Mouse (Mus musculus) kidney, embryonic 16.5 days (tissue): ENCODE measurements around the gene Sh2d6. TPM values are rescaled to one million over a fixed set of nuclear protein-coding genes. Genes with fewer than 3 reads are reported as not detected.
"Not testable (repeated sequence)": the region's sequence is repeated elsewhere in the genome, so short reads cannot be mapped to it uniquely, and the experiment has no call there.

Experiments used
- ATAC-seq: fragments of 200-750 bp; cut with Nextera tagmentation; 2 replicates; pipeline ENCODE4 v1.8.0; 2017; ENCODE audit warnings: moderate TSS enrichment; ENCODE audit not compliant: low FRiP score, low TSS enrichment
- H3K27ac ChIP-seq: fragments of 300-500 bp; sonication (generic); 2 replicates; pipeline ENCODE4 v1.5.1; 2014; ENCODE audit warnings: low read length
- H3K27me3 ChIP-seq: fragments of 300-500 bp; sonication (generic); 2 replicates; pipeline ENCODE4 v1.6.1; 2014; ENCODE audit warnings: low read length, control low read depth, mixed read lengths; ENCODE audit not compliant: insufficient read depth
- H3K36me3 ChIP-seq: fragments of 300-500 bp; sonication (generic); 2 replicates; pipeline ENCODE4 v1.6.1; 2014; ENCODE audit warnings: low read length, control low read depth, mixed read lengths; ENCODE audit not compliant: insufficient read depth
- H3K4me1 ChIP-seq: fragments of 300-500 bp; sonication (generic); 2 replicates; pipeline ENCODE4 v1.6.1; 2014; ENCODE audit warnings: low read length, control low read depth, mixed read lengths; ENCODE audit not compliant: insufficient read depth
- H3K4me2 ChIP-seq: fragments of 300-500 bp; sonication (generic); replicated peaks from 2 replicates; pipeline ENCODE4 v1.6.1; 2014; ENCODE audit warnings: low read depth, low read length
- H3K4me3 ChIP-seq: fragments of 300-500 bp; sonication (generic); 2 replicates; pipeline ENCODE4 v1.5.1; 2014; ENCODE audit warnings: mild to moderate bottlenecking, low read length
- H3K9ac ChIP-seq: fragments of 300-500 bp; sonication (generic); replicated peaks from 2 replicates; pipeline ENCODE4 v1.6.1; 2014; ENCODE audit warnings: low read length
- H3K9me3 ChIP-seq: fragments of 300-500 bp; sonication (generic); 2 replicates; pipeline ENCODE4 v1.6.1; 2016; ENCODE audit warnings: low read length, control low read depth
- WGBS: fragments of 180-500 bp; shearing (Covaris S2); extraction: QIAGEN DNeasy Blood & Tissue Kit; methylation state at CpG from one replicate; pipeline ENCODE4 v1.1.7; 2014; 5-methylcytosine and 5-hydroxymethylcytosine counted together
- polyA plus RNA-seq: library from polyadenylated mRNA; unstranded; fragments of >200 nt; fragmentation: Nextera tagmentation; extraction: Ambion mirVana; gene quantifications from 2 replicates; pipeline ENCODE4 v1.2.1, GENCODE M21; 2015

The Sh2d6 gene
- polyA plus RNA-seq, 1 experiment from 2014 or later = 0.17 TPM

GRCm38 (mm10) chr6:72488850-72489249 lies 32.7 kb downstream of the Sh2d6 start:
- peaks cover 10% of the 10 kb centered on the region for H3K4me1 ChIP-seq
- WGBS = 35% methylated on average over 3 of the region's 3 CpGs

DNA sequence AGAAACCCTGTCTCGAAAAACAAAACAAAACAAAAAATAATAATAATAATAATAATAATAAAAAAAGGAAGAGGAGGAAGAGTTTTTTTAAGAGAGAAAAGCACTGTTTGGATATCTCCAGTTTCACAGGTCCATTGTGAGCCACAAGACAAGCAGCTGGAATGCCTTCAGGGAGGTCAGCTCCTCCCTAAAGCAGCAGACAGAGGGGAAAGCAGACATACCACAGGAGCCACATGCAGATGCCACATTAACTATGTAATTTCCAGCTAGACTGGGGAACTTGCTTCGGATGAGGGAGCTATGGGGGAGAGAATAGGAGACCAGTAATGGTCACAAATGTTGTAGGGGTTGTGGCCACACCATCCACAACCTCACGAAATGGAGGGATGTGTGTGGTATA lies 34.2 kb downstream of the Sh2d6 start:
- H3K9ac ChIP-seq = no peak overlapping the region
- no peaks in the 10 kb centered on the region for H3K27me3 ChIP-seq
- H3K4me3 ChIP-seq = no peak overlapping the region
- H3K36me3 ChIP-seq = no peaks in the 10 kb centered on the region
- H3K4me1 ChIP-seq = peaks cover 10% of the 10 kb centered on the region
- H3K27ac ChIP-seq = no peak overlapping the region
- H3K4me2 ChIP-seq = no peak overlapping the region
- no peaks in the 10 kb centered on the region for H3K9me3 ChIP-seq
- WGBS = 59% methylated on average over 3 of the region's 3 CpGs
- no peak for ATAC-seq

More at GRCm38 (mm10) chr6:72488850-72489249, 32.7 kb downstream of the Sh2d6 start:
- H3K36me3 ChIP-seq = no peaks in the 10 kb centered on the region
- H3K4me3 ChIP-seq = no peak overlapping the region
- H3K9me3 ChIP-seq = no peaks in the 10 kb centered on the region
- no peak overlapping the region for H3K9ac ChIP-seq
- no peak for ATAC-seq
- H3K27ac ChIP-seq = no peak overlapping the region
- no peaks in the 10 kb centered on the region for H3K27me3 ChIP-seq
- H3K4me2 ChIP-seq = no peak overlapping the region

DNA sequence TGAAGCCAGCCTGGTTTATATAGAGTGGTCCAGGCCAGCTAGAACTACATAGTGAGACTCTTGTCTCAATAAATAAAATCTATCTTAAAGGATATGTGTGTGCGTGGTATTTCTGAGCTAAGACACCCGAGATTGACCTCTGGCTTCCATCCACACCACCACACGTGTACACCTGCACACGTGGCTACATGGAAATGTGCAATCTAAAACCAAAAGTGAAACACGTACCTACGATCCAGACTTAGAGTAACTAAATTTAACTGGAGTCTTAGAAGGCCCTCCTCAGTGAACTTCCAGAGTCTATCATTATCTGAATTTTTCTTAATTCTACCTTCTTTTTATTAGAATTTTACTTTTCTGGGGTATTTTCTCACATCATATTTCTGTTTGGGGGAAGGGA lies 35.2 kb downstream of the Sh2d6 start:
- Histone ChIP-seq H3K9ac (no peak overlapping the region), H3K9me3 (no peaks in the 10 kb centered on the region), H3K4me1 (peaks cover 10% of the 10 kb centered on the region), H3K27me3 (no peaks in the 10 kb centered on the region), H3K27ac (no peak overlapping the region), H3K4me3 (no peak overlapping the region), H3K4me2 (no peak overlapping the region), H3K36me3 (no peaks in the 10 kb centered on the region)
- no peak for ATAC-seq
- WGBS = 91% methylated on average over 6 of the region's 6 CpGs

- Histone ChIP-seq H3K9me3 (0 out of 2 replicates have a peak, but pooled peaks cover 4% of the 10 kb centered on the region), H3K4me2 (no peak overlapping the region), H3K27me3 (no peaks in the 10 kb centered on the region), H3K9ac (no peak overlapping the region), H3K27ac (no peak overlapping the region), H3K4me3 (no peak overlapping the region), H3K4me1 (peaks cover 10% of the 10 kb centered on the region), H3K36me3 (no peaks in the 10 kb centered on the region)
- WGBS = 64% methylated on average over 4 of the region's 4 CpGs
- no peak for ATAC-seq
Observed at GRCm38 (mm10) chr6:72484887-72485286, 36.6 kb downstream of the Sh2d6 start.

DNA sequence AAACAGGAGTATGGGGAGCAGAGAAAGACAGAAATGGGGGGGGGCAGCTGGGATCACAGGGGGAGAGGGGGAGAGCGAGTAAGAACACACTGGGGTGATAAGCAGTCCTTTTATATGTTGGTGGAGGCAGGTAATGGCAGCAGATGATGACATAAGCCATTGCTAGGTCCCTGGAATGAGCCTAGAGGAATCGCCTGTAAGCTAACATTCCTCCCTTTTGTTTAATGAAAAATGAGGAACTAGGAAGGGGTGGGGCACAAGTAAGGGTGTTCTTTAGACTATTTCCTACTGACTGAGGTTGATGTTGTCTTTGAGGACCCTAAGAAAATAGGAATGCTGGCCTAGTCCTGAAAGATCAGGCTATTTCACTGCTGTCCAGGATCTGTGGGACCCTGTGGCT lies 39.4 kb downstream of the Sh2d6 start:
- Histone ChIP-seq H3K27me3 (no peaks in the 10 kb centered on the region), H3K27ac (no peak overlapping the region), H3K9me3 (0 out of 2 replicates have a peak, but pooled peaks cover 4% of the 10 kb centered on the region), H3K4me2 (no peak overlapping the region), H3K4me3 (no peak overlapping the region), H3K36me3 (no peaks in the 10 kb centered on the region), H3K4me1 (no peaks in the 10 kb centered on the region), H3K9ac (no peak overlapping the region)
- WGBS = 63% methylated on average over 2 of the region's 2 CpGs
- no peak for ATAC-seq

- H3K9ac ChIP-seq = no peak overlapping the region
- 0 out of 2 replicates have a peak, but pooled peaks cover 4% of the 10 kb centered on the region for H3K9me3 ChIP-seq
- no peaks in the 10 kb centered on the region for H3K27me3 ChIP-seq
- no peaks in the 10 kb centered on the region for H3K36me3 ChIP-seq
- H3K4me2 ChIP-seq = no peak overlapping the region
- H3K4me1 ChIP-seq = 0 out of 2 replicates have a peak, but pooled peaks cover 2% of the 10 kb centered on the region
- 94% methylated on average over 2 of the region's 2 CpGs for WGBS
- ATAC-seq = no peak
- H3K4me3 ChIP-seq = no peak overlapping the region
- H3K27ac ChIP-seq = no peak overlapping the region
Observed at GRCm38 (mm10) chr6:72480422-72480702, 41.1 kb downstream of the Sh2d6 start.

- no peak overlapping the region for H3K27ac ChIP-seq
- H3K4me1 ChIP-seq = 0 out of 2 replicates have a peak, but pooled peaks cover 5% of the 10 kb centered on the region
- H3K4me3 ChIP-seq = no peak overlapping the region
- no peak overlapping the region for H3K4me2 ChIP-seq
- H3K36me3 ChIP-seq = no peaks in the 10 kb centered on the region
- H3K9me3 ChIP-seq = 0 out of 2 replicates have a peak, but pooled peaks cover 4% of the 10 kb centered on the region
- H3K9ac ChIP-seq = no peak overlapping the region
- WGBS = 89% methylated on average over 12 of the region's 12 CpGs
- no peaks in the 10 kb centered on the region for H3K27me3 ChIP-seq
- ATAC-seq = no peak
Observed at GRCm38 (mm10) chr6:72479645-72480421, 41.7 kb downstream of the Sh2d6 start.

DNA sequence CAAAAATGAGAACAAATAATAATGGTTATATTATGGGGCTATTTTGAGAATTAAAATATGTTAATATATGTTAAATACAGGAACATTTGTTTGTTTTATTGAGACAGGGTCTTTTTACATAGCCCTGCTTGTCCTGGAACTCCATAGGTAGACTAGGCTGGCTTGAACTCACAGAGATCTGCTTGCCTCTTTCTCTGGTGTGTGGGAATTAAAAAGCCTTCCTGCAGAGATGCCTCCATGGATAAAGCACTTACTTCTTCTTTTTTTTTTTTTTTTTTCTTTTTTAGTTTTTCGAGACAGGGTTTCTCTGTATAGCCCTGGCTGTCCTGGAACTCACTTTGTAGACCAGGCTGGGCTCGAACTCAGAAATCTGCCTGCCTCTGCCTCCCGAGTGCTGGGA lies 42.8 kb downstream of the Sh2d6 start:
- not testable (repeated sequence) for H3K9me3 ChIP-seq, H3K4me1 ChIP-seq, H3K27ac ChIP-seq, H3K4me2 ChIP-seq, H3K36me3 ChIP-seq, ATAC-seq, H3K9ac ChIP-seq, H3K4me3 ChIP-seq, H3K27me3 ChIP-seq
- 100% methylated on average over 1 of the region's 3 CpGs for WGBS

DNA sequence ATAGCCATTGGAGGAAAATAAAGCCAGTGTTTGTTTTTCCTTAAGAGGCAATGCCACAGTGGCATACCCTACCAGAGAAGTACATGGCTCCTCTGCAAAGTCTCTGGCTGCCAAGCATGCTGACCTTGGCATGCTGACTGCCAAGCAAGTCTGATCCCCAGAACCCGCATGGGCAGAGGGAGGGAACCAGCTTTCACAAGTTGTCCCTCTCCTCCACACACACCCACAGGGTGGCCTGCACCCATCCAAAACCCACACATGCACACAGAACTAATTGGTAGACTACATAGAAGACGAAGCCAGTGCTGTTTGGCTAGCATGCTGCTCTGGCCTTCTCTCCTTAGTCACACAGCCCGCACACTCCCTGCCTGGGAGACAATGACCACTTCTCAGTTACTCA lies 43.9 kb downstream of the Sh2d6 start:
- H3K36me3 ChIP-seq = no peaks in the 10 kb centered on the region
- WGBS = 91% methylated on average over 3 of the region's 3 CpGs
- H3K4me1 ChIP-seq = peaks cover 10% of the 10 kb centered on the region
- H3K27ac ChIP-seq = no peak overlapping the region
- no peak overlapping the region for H3K9ac ChIP-seq
- no peak overlapping the region for H3K4me3 ChIP-seq
- 0 out of 2 replicates have a peak, but pooled peaks cover 4% of the 10 kb centered on the region for H3K9me3 ChIP-seq
- H3K4me2 ChIP-seq = no peak overlapping the region
- no peaks in the 10 kb centered on the region for H3K27me3 ChIP-seq
- no peak for ATAC-seq

DNA sequence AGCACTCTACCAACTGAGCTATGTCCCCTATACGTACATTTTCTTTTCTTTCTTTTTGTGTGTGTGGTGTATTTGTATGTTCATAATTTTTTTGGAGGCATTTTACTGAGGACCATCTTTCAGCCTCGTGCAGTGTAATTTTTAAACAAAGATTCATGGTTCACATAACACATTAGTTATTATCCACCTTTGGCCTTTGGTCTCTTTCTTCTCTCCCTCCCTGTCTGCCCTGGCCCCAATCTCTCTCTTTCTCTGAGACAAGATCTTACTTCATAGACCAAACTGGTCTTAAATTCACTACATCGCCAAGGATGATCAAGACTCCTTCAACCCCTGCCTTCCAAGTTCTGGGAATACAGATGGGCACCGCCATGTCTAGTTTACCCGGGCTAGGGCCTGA lies 44.7 kb downstream of the Sh2d6 start:
- ATAC-seq = no peak
- Histone ChIP-seq H3K9ac (no peak overlapping the region), H3K9me3 (0 out of 2 replicates have a peak, but pooled peaks cover 4% of the 10 kb centered on the region), H3K36me3 (no peaks in the 10 kb centered on the region), H3K27ac (no peak overlapping the region), H3K4me3 (no peak overlapping the region), H3K4me1 (peaks cover 10% of the 10 kb centered on the region), H3K4me2 (no peak overlapping the region), H3K27me3 (no peaks in the 10 kb centered on the region)
- 86% methylated on average over 5 of the region's 5 CpGs for WGBS
